Mouse (Mus musculus) midbrain, embryonic 13.5 days (tissue): ENCODE data around the gene Anxa8. TPM values are rescaled to one million over a fixed set of nuclear protein-coding genes. Genes with fewer than 3 reads are reported as not detected.

Experiments
- ATAC-seq: fragments of 200-750 bp; cut with Nextera tagmentation; 2 replicates; pipeline ENCODE4 v1.8.0; 2017; ENCODE audit warnings: mild to moderate bottlenecking, moderate TSS enrichment, moderate library complexity
- H3K27ac ChIP-seq: fragments of 300-500 bp; sonication (generic); 2 replicates; pipeline ENCODE4 v1.5.1; 2015; ENCODE audit warnings: inconsistent platforms, mild to moderate bottlenecking, moderate library complexity
- H3K27me3 ChIP-seq: fragments of 300-500 bp; sonication (generic); 2 replicates; pipeline ENCODE4 v1.6.1; 2015; ENCODE audit warnings: mild to moderate bottlenecking, inconsistent platforms
- H3K36me3 ChIP-seq: fragments of 300-500 bp; sonication (generic); 2 replicates; pipeline ENCODE4 v1.6.1; 2015; ENCODE audit warnings: mild to moderate bottlenecking, inconsistent platforms
- H3K4me1 ChIP-seq: fragments of 300-500 bp; sonication (generic); replicated peaks from 2 replicates; pipeline ENCODE4 v1.6.1; 2015; ENCODE audit warnings: inconsistent platforms
- H3K4me2 ChIP-seq: fragments of 300-500 bp; sonication (generic); replicated peaks from 2 replicates; pipeline ENCODE4 v1.6.1; 2015; ENCODE audit warnings: moderate library complexity, mild to moderate bottlenecking, inconsistent platforms
- H3K4me3 ChIP-seq: fragments of 300-500 bp; sonication (generic); replicated peaks from 2 replicates; pipeline ENCODE4 v1.5.1; 2015; ENCODE audit warnings: mild to moderate bottlenecking, inconsistent platforms
- H3K9ac ChIP-seq: fragments of 300-500 bp; sonication (generic); replicated peaks from 2 replicates; pipeline ENCODE4 v1.6.1; 2015; ENCODE audit warnings: mild to moderate bottlenecking, inconsistent platforms
- H3K9me3 ChIP-seq: fragments of 300-500 bp; sonication (generic); 2 replicates; pipeline ENCODE4 v1.6.1; 2016; ENCODE audit warnings: mild to moderate bottlenecking, inconsistent platforms
- WGBS: fragments of 180-500 bp; shearing (Covaris S2); methylation state at CpG from one replicate; pipeline ENCODE4 v1.1.7; 2015; 5-methylcytosine and 5-hydroxymethylcytosine counted together
- polyA plus RNA-seq: library from polyadenylated mRNA; unstranded; fragments of >200 nt; fragmentation: Nextera tagmentation; extraction: Ambion mirVana; gene quantifications from 2 replicates; pipeline ENCODE4 v1.2.1, GENCODE M21; 2015

Anxa8 gene
- polyA plus RNA-seq, result not detected in 2 replicates

DNA sequence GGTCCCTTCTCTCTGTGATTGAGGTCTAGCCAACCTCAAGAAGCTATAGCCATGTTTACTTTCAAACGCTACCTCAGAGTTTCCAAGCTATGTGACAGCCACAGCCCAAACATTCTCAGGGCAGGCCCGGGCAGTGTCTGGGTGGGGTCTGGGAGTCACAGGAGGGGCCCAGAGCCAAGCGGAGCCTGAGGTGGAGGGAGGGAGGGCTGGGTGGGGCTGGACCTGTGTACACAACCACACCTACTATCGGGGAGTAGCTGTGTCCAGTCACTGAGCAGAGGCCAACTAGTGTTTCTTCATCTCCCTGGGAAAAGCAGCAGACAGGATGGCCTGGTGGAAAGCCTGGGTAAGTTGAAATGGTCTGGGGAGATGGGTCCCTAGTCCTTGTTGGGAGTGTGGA, at the start of gene Anxa8:
Anxa8 (plus strand) TSS at position 251 of the 400 bp plus-strand sequence.
- Histone ChIP-seq H3K9ac (no peak within 1 kb of the TSS), H3K27me3 (no peaks in the 10 kb centered on the region), H3K4me1 (no peaks in the 10 kb centered on the region), H3K27ac (no peak within 1 kb of the TSS), H3K36me3 (no peaks in the 10 kb centered on the region), H3K4me2 (no peak within 1 kb of the TSS), H3K9me3 (no peaks in the 10 kb centered on the region), H3K4me3 (no peak within 1 kb of the TSS)
- ATAC-seq, result no peak
- 72% methylated on average over 4 of the region's 4 CpGs for WGBS

DNA sequence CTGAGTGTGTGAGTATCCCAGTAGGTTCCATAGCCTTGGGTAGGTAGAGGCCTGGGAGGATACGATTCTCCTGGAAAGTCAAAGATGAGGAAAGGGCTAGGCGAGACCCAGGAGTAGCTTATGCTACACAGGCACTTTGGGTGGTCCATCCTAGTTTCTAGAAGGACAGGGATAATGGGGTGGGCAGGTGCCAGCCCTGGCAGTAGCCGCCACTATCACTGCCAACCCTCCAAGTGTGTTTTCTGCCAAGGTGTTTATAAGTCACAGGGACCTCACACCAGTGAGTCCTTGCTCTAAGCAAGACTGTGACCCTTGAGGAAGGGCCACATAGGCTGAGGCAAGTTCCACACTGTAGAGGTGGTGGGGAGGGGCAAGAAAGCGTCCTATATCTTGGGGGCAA, 44.5 kb upstream of the Anxa8 start:
- Histone ChIP-seq H3K9me3 (no peaks in the 10 kb centered on the region), H3K4me2 (no peak overlapping the region), H3K4me3 (no peak overlapping the region), H3K9ac (no peak overlapping the region), H3K36me3 (no peaks in the 10 kb centered on the region), H3K27ac (no peak overlapping the region), H3K4me1 (no peaks in the 10 kb centered on the region), H3K27me3 (no peaks in the 10 kb centered on the region)
- ATAC-seq, result no peak
- WGBS, result 83% methylated on average over 4 of the region's 4 CpGs

DNA sequence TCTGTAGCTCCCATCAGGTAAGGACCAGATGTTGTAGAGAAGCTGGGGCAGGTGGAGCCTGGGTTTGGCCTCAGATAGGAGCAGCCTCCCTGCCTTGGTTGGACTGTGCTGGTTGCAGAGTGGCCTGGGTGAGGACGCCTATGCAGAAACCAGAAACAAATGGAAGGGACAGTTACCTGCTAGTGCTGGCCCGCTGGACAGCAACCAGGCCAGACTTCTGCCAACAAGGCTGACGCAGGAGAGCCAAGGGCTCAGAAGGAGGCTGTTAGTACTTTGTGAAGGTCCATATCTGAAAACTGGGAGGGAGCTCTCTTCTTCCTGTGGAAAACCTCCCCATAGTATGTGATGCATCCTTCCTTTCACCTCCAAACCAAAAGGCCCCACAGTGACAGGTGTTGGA, 42.4 kb upstream of the Anxa8 start:
- no peak for ATAC-seq
- H3K4me2 ChIP-seq, result no peak overlapping the region
- no peaks in the 10 kb centered on the region for H3K27me3 ChIP-seq
- H3K4me3 ChIP-seq, result no peak overlapping the region
- no peak overlapping the region for H3K27ac ChIP-seq
- 80% methylated on average over 3 of the region's 3 CpGs for WGBS
- no peaks in the 10 kb centered on the region for H3K36me3 ChIP-seq
- H3K9ac ChIP-seq, result no peak overlapping the region
- H3K9me3 ChIP-seq, result no peaks in the 10 kb centered on the region
- H3K4me1 ChIP-seq, result no peaks in the 10 kb centered on the region

DNA sequence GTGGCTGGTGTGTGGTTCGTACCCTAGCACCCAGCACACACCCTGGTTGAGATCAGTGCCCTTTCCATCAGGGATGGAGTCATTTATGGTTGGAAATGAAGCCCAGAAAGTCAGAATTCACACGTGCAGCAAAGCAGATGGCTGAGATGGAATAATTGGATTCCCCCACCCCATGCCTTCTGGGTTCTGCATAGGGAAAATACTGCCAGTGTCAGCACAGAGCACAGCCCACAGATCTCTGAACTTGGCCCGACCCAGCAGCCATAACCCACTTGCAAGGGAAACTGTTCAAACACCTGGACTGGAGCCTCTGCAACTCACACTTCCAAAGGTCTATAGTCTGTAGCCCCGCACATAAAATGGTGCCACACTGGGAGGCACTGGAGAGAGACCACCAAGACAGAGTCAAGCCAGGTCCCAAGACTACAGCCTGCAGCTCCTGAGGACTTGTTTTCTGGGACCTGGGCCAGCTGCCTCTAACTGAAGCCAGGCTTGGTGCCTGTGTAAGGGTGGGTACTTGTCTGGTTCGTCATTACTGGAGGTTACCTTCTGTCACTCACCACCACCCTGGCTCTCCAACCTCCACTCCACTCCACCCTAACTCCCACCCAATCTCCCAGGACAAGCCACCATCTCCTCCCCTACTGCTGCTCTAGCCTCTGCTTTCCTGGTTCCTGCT, 35.5 kb upstream of the Anxa8 start:
- Histone ChIP-seq H3K4me3 (no peak overlapping the region), H3K9me3 (no peaks in the 10 kb centered on the region), H3K4me2 (no peak overlapping the region), H3K27ac (no peak overlapping the region), H3K27me3 (no peaks in the 10 kb centered on the region), H3K36me3 (no peaks in the 10 kb centered on the region), H3K9ac (no peak overlapping the region), H3K4me1 (no peaks in the 10 kb centered on the region)
- no peak for ATAC-seq
- 83% methylated on average over 5 of the region's 5 CpGs for WGBS

GRCm38 (mm10) chr14:34052516-34052915, 33.3 kb upstream of the Anxa8 start, which contains the start of gene Antxrl:
Antxrl (plus strand) TSS chr14:34052707.
- H3K9ac ChIP-seq, result no peak within 1 kb of the TSS
- H3K4me2 ChIP-seq, result no peak within 1 kb of the TSS
- no peaks in the 10 kb centered on the region for H3K27me3 ChIP-seq
- no peaks in the 10 kb centered on the region for H3K4me1 ChIP-seq
- H3K4me3 ChIP-seq, result no peak within 1 kb of the TSS
- H3K27ac ChIP-seq, result no peak within 1 kb of the TSS
- H3K36me3 ChIP-seq, result no peaks in the 10 kb centered on the region
- H3K9me3 ChIP-seq, result no peaks in the 10 kb centered on the region
- WGBS, result 94% methylated on average over 6 of the region's 6 CpGs
- no peak for ATAC-seq

DNA sequence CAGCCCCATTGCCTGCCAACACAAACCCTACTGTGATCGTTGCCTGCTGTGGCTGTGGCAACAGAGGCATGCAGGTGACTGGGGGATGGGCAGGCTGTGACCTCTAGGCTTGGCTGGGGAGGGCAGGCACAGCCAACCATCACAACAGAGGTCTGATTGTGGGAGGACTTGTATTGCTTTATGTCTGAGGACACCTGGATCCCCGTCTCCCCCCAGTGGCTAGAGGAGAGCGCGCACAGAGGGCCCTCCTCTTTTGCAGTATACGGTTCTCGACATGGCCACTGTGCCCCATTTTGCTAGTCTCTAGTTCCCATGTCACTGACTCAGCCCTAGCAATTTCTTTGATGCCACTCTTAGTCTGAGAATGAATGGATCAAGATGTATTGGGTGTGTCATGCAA, 14.1 kb upstream of the Anxa8 start:
- H3K27me3 ChIP-seq, result no peaks in the 10 kb centered on the region
- H3K4me2 ChIP-seq, result no peak overlapping the region
- H3K4me3 ChIP-seq, result no peak overlapping the region
- no peaks in the 10 kb centered on the region for H3K9me3 ChIP-seq
- H3K27ac ChIP-seq, result no peak overlapping the region
- H3K4me1 ChIP-seq, result no peaks in the 10 kb centered on the region
- no peak for ATAC-seq
- no peak overlapping the region for H3K9ac ChIP-seq
- WGBS, result 61% methylated on average over 6 of the region's 6 CpGs
- no peaks in the 10 kb centered on the region for H3K36me3 ChIP-seq

DNA sequence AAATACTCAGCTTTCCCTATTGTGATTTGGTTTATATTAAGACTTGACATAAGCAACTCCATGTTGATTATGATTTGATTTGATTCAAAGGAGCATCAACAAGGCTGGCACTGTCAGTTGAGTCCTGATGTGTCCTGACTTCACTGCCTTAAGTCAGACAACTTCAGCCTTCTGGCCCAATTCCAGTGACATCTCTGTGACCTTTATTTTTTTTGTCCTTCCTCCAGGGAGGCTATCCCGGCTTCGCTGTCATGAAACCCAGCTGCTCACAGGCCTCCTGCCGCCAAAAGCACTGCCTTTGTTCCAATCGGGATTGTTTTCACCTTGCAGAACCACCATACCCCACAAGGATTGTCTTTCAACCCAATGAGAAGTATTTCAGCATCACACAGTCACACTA, 10.4 kb upstream of the Anxa8 start:
- H3K36me3 ChIP-seq, result no peaks in the 10 kb centered on the region
- H3K4me2 ChIP-seq, result no peak overlapping the region
- H3K27ac ChIP-seq, result no peak overlapping the region
- H3K9ac ChIP-seq, result no peak overlapping the region
- 50% methylated on average over 4 of the region's 4 CpGs for WGBS
- H3K4me3 ChIP-seq, result no peak overlapping the region
- no peak for ATAC-seq
- no peaks in the 10 kb centered on the region for H3K4me1 ChIP-seq
- H3K27me3 ChIP-seq, result no peaks in the 10 kb centered on the region
- H3K9me3 ChIP-seq, result no peaks in the 10 kb centered on the region

- H3K27ac ChIP-seq, result no peak overlapping the region
- no peaks in the 10 kb centered on the region for H3K36me3 ChIP-seq
- ATAC-seq, result no peak
- 72% methylated on average over 5 of the region's 5 CpGs for WGBS
- no peak overlapping the region for H3K9ac ChIP-seq
- no peak overlapping the region for H3K4me2 ChIP-seq
- H3K4me3 ChIP-seq, result no peak overlapping the region
- H3K27me3 ChIP-seq, result no peaks in the 10 kb centered on the region
- no peaks in the 10 kb centered on the region for H3K9me3 ChIP-seq
- no peaks in the 10 kb centered on the region for H3K4me1 ChIP-seq
Measured at GRCm38 (mm10) chr14:34077222-34077621, 8.6 kb upstream of the Anxa8 start.

GRCm38 (mm10) chr14:34078293-34078692, 7.5 kb upstream of the Anxa8 start:
- Histone ChIP-seq H3K27ac (no peak overlapping the region), H3K36me3 (no peaks in the 10 kb centered on the region), H3K4me3 (no peak overlapping the region), H3K4me1 (no peaks in the 10 kb centered on the region), H3K9me3 (no peaks in the 10 kb centered on the region), H3K27me3 (no peaks in the 10 kb centered on the region), H3K9ac (no peak overlapping the region), H3K4me2 (no peak overlapping the region)
- ATAC-seq, result no peak
- 73% methylated on average over 4 of the region's 4 CpGs for WGBS

DNA sequence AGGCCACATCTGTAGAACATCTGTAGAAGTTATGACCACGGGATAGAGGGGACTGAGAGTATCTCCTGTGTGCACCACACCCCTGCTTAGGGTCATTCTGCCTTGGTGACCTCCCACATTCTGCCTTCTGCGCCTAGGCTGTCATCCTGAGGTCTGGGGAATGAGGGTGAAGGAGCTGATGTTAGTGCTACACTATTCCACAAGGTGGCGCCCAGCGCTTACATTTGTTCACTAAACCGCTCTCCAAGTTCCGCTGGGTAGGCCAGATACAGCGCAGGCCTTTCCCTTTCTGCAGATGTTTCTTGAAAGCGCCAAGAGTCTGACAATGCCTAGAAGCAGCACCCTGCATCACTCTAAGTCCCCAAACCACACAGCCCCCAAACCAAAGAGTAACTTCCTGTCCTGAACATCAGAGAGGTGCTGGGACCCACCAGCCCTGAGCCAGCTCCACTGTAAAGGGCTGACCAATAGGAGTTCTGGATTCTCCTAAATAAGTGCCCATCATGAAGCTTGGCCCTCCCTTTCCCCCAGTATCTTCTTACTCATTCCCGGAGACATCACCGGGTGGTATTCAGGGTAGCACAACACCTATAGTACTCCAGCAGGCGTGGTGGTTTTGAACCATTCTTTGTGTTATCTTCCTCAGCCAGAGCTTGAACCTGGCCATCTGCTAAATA, 5.3 kb upstream of the Anxa8 start:
- 12% methylated on average over 11 of the region's 11 CpGs for WGBS
- Histone ChIP-seq H3K4me1 (no peaks in the 10 kb centered on the region), H3K27me3 (no peaks in the 10 kb centered on the region), H3K4me2 (no peak overlapping the region), H3K27ac (no peak overlapping the region), H3K9ac (no peak overlapping the region), H3K36me3 (no peaks in the 10 kb centered on the region), H3K9me3 (no peaks in the 10 kb centered on the region), H3K4me3 (no peak overlapping the region)
- peak; percentile 87 for ATAC-seq

- Histone ChIP-seq H3K27ac (no peak overlapping the region), H3K4me3 (no peak overlapping the region), H3K9ac (no peak overlapping the region), H3K4me1 (no peaks in the 10 kb centered on the region), H3K9me3 (no peaks in the 10 kb centered on the region), H3K36me3 (no peaks in the 10 kb centered on the region), H3K4me2 (no peak overlapping the region), H3K27me3 (no peaks in the 10 kb centered on the region)
- 70% methylated on average over 4 of the region's 4 CpGs for WGBS
- ATAC-seq, result no peak
Measured at GRCm38 (mm10) chr14:34086806-34087205, 1.0 kb downstream of the Anxa8 start.

DNA sequence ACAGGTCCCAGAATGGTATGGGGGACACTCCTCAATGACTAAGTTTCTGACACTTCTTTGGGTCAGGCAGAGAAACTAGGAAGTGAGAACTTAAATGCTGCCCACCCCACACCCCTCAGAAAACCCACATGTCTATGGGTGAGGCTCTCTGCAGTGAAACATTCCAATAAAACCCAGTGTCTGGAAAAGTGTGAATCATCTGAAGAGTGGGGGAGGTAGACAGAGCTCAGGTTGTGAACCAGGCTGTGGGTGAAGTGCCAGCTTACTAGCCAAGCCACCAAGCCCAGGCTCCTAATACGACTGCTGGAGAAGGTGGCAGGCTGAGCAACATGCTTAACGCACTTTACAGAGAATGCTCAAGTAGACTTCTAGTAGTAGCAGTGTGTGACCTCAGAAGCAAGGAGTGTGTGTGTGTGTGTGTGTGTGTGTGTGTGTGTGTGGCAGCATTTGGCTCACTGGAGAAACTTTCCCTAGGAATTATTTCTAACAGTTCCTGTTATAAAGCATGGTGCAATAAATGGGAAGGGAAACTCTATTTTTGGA, 2.1 kb downstream of the Anxa8 start:
- no peak for ATAC-seq
- no peak overlapping the region for H3K4me3 ChIP-seq
- H3K4me2 ChIP-seq, result no peak overlapping the region
- H3K27ac ChIP-seq, result no peak overlapping the region
- H3K27me3 ChIP-seq, result no peaks in the 10 kb centered on the region
- H3K4me1 ChIP-seq, result no peaks in the 10 kb centered on the region
- no peaks in the 10 kb centered on the region for H3K9me3 ChIP-seq
- no peaks in the 10 kb centered on the region for H3K36me3 ChIP-seq
- no peak overlapping the region for H3K9ac ChIP-seq
- WGBS, result 89% methylated on average over 2 of the region's 2 CpGs
